Mouse (Mus musculus) forebrain, embryonic 11.5 days (tissue): ENCODE measurements around the gene Col5a2. TPM values are rescaled to one million over a fixed set of nuclear protein-coding genes. Genes with fewer than 3 reads are reported as not detected.
"Not testable (repeated sequence)": the region's sequence is repeated elsewhere in the genome, so short reads cannot be mapped to it uniquely, and the experiment has no call there.

Experiments used
- ATAC-seq: fragments of 200-750 bp; cut with Nextera tagmentation; replicated peaks from 2 replicates; pipeline ENCODE4 v1.8.0; 2017; ENCODE audit warnings: moderate TSS enrichment; ENCODE audit not compliant: low FRiP score
- DNase-seq: peaks from one replicate; pipeline ENCODE4 v3.0.0-alpha.2; 2017; ENCODE audit warnings: low spot score
- H3K27ac ChIP-seq: fragments of 300-500 bp; sonication (generic); 2 replicates; pipeline ENCODE4 v1.5.1; 2014; ENCODE audit warnings: low read depth, low read length
- H3K27me3 ChIP-seq: fragments of 300-500 bp; sonication (generic); 2 replicates; pipeline ENCODE4 v1.6.1; 2014; ENCODE audit warnings: mild to moderate bottlenecking, low read length, mixed read lengths; ENCODE audit not compliant: control insufficient read depth, insufficient read depth
- H3K36me3 ChIP-seq: fragments of 300-500 bp; sonication (generic); 2 replicates; pipeline ENCODE4 v1.6.1; 2014; ENCODE audit warnings: mild to moderate bottlenecking, low read length, moderate library complexity, mixed read lengths; ENCODE audit not compliant: control insufficient read depth, insufficient read depth
- H3K4me1 ChIP-seq: fragments of 300-500 bp; sonication (generic); replicated peaks from 2 replicates; pipeline ENCODE4 v1.6.1; 2014; ENCODE audit warnings: low read length, mixed read lengths; ENCODE audit not compliant: control insufficient read depth, insufficient read depth
- H3K4me2 ChIP-seq: fragments of 300-500 bp; sonication (generic); 2 replicates; pipeline ENCODE4 v1.6.1; 2014; ENCODE audit warnings: low read depth, mild to moderate bottlenecking, low read length, moderate library complexity, mixed read lengths; ENCODE audit not compliant: severe bottlenecking
- H3K4me3 ChIP-seq: fragments of 300-500 bp; sonication (generic); 2 replicates; pipeline ENCODE4 v1.5.1; 2014; ENCODE audit warnings: low read depth, low read length
- H3K9ac ChIP-seq: fragments of 300-500 bp; sonication (generic); 2 replicates; pipeline ENCODE4 v1.6.1; 2014; ENCODE audit warnings: low read length
- H3K9me3 ChIP-seq: fragments of 300-500 bp; sonication (generic); 2 replicates; pipeline ENCODE4 v1.6.1; 2016; ENCODE audit warnings: low read length, mixed read lengths; ENCODE audit not compliant: control insufficient read depth
- WGBS: fragments of 180-500 bp; shearing (Covaris S2); extraction: QIAGEN DNeasy Blood & Tissue Kit; methylation state at CpG from one replicate; pipeline ENCODE4 v1.1.7; 2014; 5-methylcytosine and 5-hydroxymethylcytosine counted together
- polyA plus RNA-seq: library from polyadenylated mRNA; unstranded; fragments of >200 nt; fragmentation: Nextera tagmentation; extraction: Ambion mirVana; gene quantifications from 2 replicates; pipeline ENCODE4 v1.2.1, GENCODE M21; 2014

Gene Col5a2
- polyA plus RNA-seq, 1 experiment from 2014 or later: 31.3 TPM

GRCm38 (mm10) chr1:45472751-45473150 lies 30.3 kb downstream of the Col5a2 start:
- no peak for ATAC-seq
- no peaks in the 10 kb centered on the region for H3K9me3 ChIP-seq
- H3K4me3 ChIP-seq: no peak overlapping the region
- H3K4me2 ChIP-seq: no peak overlapping the region
- DNase-seq: no peak
- no peaks in the 10 kb centered on the region for H3K36me3 ChIP-seq
- 55% methylated on average over 4 of the region's 4 CpGs for WGBS
- H3K27me3 ChIP-seq: no peaks in the 10 kb centered on the region
- H3K4me1 ChIP-seq: no peaks in the 10 kb centered on the region
- no peak overlapping the region for H3K27ac ChIP-seq
- no peak overlapping the region for H3K9ac ChIP-seq

- Histone ChIP-seq H3K4me2 (no peak overlapping the region), H3K4me1 (no peaks in the 10 kb centered on the region), H3K27ac (no peak overlapping the region), H3K9ac (no peak overlapping the region), H3K4me3 (no peak overlapping the region), H3K27me3 (no peaks in the 10 kb centered on the region), H3K9me3 (no peaks in the 10 kb centered on the region), H3K36me3 (no peaks in the 10 kb centered on the region)
- WGBS: 79% methylated on average over 2 of the region's 2 CpGs
- DNase-seq (no peak), ATAC-seq (no peak)
These were observed 42.3 kb downstream of the Col5a2 start for GRCm38 (mm10) chr1:45460767-45461166.

GRCm38 (mm10) chr1:45455763-45456162 lies 47.3 kb downstream of the Col5a2 start:
- DNase-seq (no peak), ATAC-seq (no peak)
- Histone ChIP-seq H3K4me2 (no peak overlapping the region), H3K9ac (no peak overlapping the region), H3K9me3 (no peaks in the 10 kb centered on the region), H3K4me1 (no peaks in the 10 kb centered on the region), H3K36me3 (no peaks in the 10 kb centered on the region), H3K27me3 (no peaks in the 10 kb centered on the region), H3K27ac (no peak overlapping the region), H3K4me3 (no peak overlapping the region)
- 92% methylated on average over 1 of the region's 1 CpGs for WGBS

- H3K4me2 ChIP-seq: no peak overlapping the region
- H3K4me3 ChIP-seq: no peak overlapping the region
- no peaks in the 10 kb centered on the region for H3K4me1 ChIP-seq
- no peak for DNase-seq
- no peak overlapping the region for H3K9ac ChIP-seq
- H3K9me3 ChIP-seq: no peaks in the 10 kb centered on the region
- no peak overlapping the region for H3K27ac ChIP-seq
- no peaks in the 10 kb centered on the region for H3K36me3 ChIP-seq
- ATAC-seq: no peak
- WGBS: 87% methylated on average over 1 of the region's 1 CpGs
- no peaks in the 10 kb centered on the region for H3K27me3 ChIP-seq
These were observed 54.2 kb downstream of the Col5a2 start for GRCm38 (mm10) chr1:45448856-45449255.

- Histone ChIP-seq H3K4me1 (no peaks in the 10 kb centered on the region), H3K36me3 (no peaks in the 10 kb centered on the region), H3K9ac (no peak overlapping the region), H3K4me2 (no peak overlapping the region), H3K9me3 (no peaks in the 10 kb centered on the region), H3K4me3 (no peak overlapping the region), H3K27ac (no peak overlapping the region), H3K27me3 (no peaks in the 10 kb centered on the region)
- ATAC-seq (peak; percentile 90), DNase-seq (no peak)
- 26% methylated on average over 3 of the region's 3 CpGs for WGBS
These were observed 71.2 kb downstream of the Col5a2 start for GRCm38 (mm10) chr1:45431922-45432321.

GRCm38 (mm10) chr1:45430520-45430919 lies 72.6 kb downstream of the Col5a2 start:
- Histone ChIP-seq H3K4me1 (no peaks in the 10 kb centered on the region), H3K36me3 (no peaks in the 10 kb centered on the region), H3K27me3 (no peaks in the 10 kb centered on the region), H3K4me2 (no peak overlapping the region), H3K27ac (no peak overlapping the region), H3K9ac (no peak overlapping the region), H3K9me3 (no peaks in the 10 kb centered on the region), H3K4me3 (no peak overlapping the region)
- ATAC-seq (no peak), DNase-seq (no peak)
- 87% methylated on average over 4 of the region's 4 CpGs for WGBS

- 89% methylated on average over 5 of the region's 5 CpGs for WGBS
- not testable (repeated sequence) for H3K9ac ChIP-seq, H3K27ac ChIP-seq, H3K36me3 ChIP-seq, H3K9me3 ChIP-seq, H3K27me3 ChIP-seq, H3K4me1 ChIP-seq, H3K4me2 ChIP-seq, H3K4me3 ChIP-seq, DNase-seq, ATAC-seq
These were observed 73.9 kb downstream of the Col5a2 start for GRCm38 (mm10) chr1:45429145-45429544.

GRCm38 (mm10) chr1:45423915-45424314 lies 79.2 kb downstream of the Col5a2 start:
- Histone ChIP-seq H3K9ac (no peak overlapping the region), H3K27me3 (no peaks in the 10 kb centered on the region), H3K9me3 (no peaks in the 10 kb centered on the region), H3K27ac (no peak overlapping the region), H3K4me1 (no peaks in the 10 kb centered on the region), H3K4me2 (no peak overlapping the region), H3K36me3 (no peaks in the 10 kb centered on the region), H3K4me3 (no peak overlapping the region)
- 88% methylated on average over 5 of the region's 5 CpGs for WGBS
- ATAC-seq (no peak), DNase-seq (no peak)

- Histone ChIP-seq H3K27me3 (no peaks in the 10 kb centered on the region), H3K9me3 (no peaks in the 10 kb centered on the region), H3K4me1 (no peaks in the 10 kb centered on the region), H3K36me3 (no peaks in the 10 kb centered on the region), H3K27ac (no peak overlapping the region), H3K4me2 (no peak overlapping the region), H3K4me3 (no peak overlapping the region), H3K9ac (no peak overlapping the region)
- DNase-seq (no peak), ATAC-seq (no peak)
These were observed 82.5 kb downstream of the Col5a2 start for GRCm38 (mm10) chr1:45420554-45420953.
